Mouse (Mus musculus) hindbrain, embryonic 14.5 days (tissue): ENCODE measurements around the gene Ugt1a2. TPM values are rescaled to one million over a fixed set of nuclear protein-coding genes. Genes with fewer than 3 reads are reported as not detected.

ENCODE experiments used
- ATAC-seq: fragments of 200-750 bp; cut with Nextera tagmentation; 2 replicates; pipeline ENCODE4 v1.8.0; 2017; ENCODE audit warnings: moderate number of reproducible peaks, mild to moderate bottlenecking, moderate TSS enrichment, moderate library complexity; ENCODE audit not compliant: low FRiP score
- DNase-seq: peaks from one replicate; pipeline ENCODE4 v3.0.0-alpha.2; 2015; ENCODE audit warnings: low spot score
- H3K27ac ChIP-seq: fragments of 300-500 bp; sonication (generic); 2 replicates; pipeline ENCODE4 v1.5.1; 2014; ENCODE audit warnings: mild to moderate bottlenecking, moderate library complexity
- H3K27me3 ChIP-seq: fragments of 300-500 bp; sonication (generic); 2 replicates; pipeline ENCODE4 v1.6.1; 2014; ENCODE audit warnings: mild to moderate bottlenecking, low read length, mixed read lengths; ENCODE audit not compliant: control insufficient read depth, insufficient read depth
- H3K36me3 ChIP-seq: fragments of 300-500 bp; sonication (generic); replicated peaks from 2 replicates; pipeline ENCODE4 v1.6.1; 2014; ENCODE audit not compliant: control insufficient read depth, insufficient read depth
- H3K4me1 ChIP-seq: fragments of 300-500 bp; sonication (generic); replicated peaks from 2 replicates; pipeline ENCODE4 v1.6.1; 2014; ENCODE audit warnings: antibody characterized with exemption, low read length, mixed read lengths; ENCODE audit not compliant: control insufficient read depth, insufficient read depth
- H3K4me2 ChIP-seq: fragments of 300-500 bp; sonication (generic); replicated peaks from 2 replicates; pipeline ENCODE4 v1.6.1; 2014; ENCODE audit warnings: mild to moderate bottlenecking, moderate library complexity
- H3K4me3 ChIP-seq: fragments of 300-500 bp; sonication (generic); replicated peaks from 2 replicates; pipeline ENCODE4 v1.5.1; 2014; ENCODE audit warnings: mild to moderate bottlenecking, low read length
- H3K9ac ChIP-seq: fragments of 300-500 bp; sonication (generic); 2 replicates; pipeline ENCODE4 v1.6.1; 2014
- H3K9me3 ChIP-seq: fragments of 300-500 bp; sonication (generic); 2 replicates; pipeline ENCODE4 v1.6.1; 2016; ENCODE audit warnings: low read length; ENCODE audit not compliant: control insufficient read depth
- WGBS: fragments of 180-500 bp; shearing (Covaris S2); extraction: QIAGEN DNeasy Blood & Tissue Kit; methylation state at CpG from one replicate; pipeline ENCODE4 v1.1.7; 2014; 5-methylcytosine and 5-hydroxymethylcytosine counted together
- polyA plus RNA-seq: library from polyadenylated mRNA; unstranded; fragments of >200 nt; fragmentation: Nextera tagmentation; extraction: Ambion mirVana; gene quantifications from 2 replicates; pipeline ENCODE4 v1.2.1, GENCODE M21; 2014

Ugt1a2 gene
- polyA plus RNA-seq, 1 experiment from 2014 or later: not detected

GRCm38 (mm10) chr1:88258881-88259642 lies 58.7 kb downstream of the Ugt1a2 start:
- DNase-seq: no peak
- no peak overlapping the region for H3K9ac ChIP-seq

DNA sequence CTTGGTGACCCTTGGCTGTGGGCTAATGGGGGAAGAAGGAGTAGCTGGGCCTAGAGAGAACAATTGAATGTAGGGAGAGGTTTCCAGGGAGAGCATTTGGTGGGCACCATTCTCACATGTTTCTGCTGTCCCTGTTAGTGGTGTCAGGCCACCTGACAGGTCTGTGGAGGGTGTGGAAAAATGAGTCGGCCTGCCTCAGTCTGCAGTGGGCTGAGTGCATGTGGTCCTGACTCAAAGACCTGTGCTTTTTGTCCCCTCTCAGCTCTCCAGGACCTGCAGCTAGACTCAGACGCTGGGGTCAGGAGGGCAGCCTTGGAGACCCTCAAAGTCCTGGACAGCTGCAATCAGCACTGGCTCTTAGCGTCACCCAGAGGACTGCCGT lies 59.2 kb downstream of the Ugt1a2 start:
- 80% methylated on average over 4 of the region's 4 CpGs for WGBS
- ATAC-seq: peak; percentile 5
- H3K36me3 ChIP-seq: peaks cover 44% of the 10 kb centered on the region

More at GRCm38 (mm10) chr1:88258881-88259642, 58.7 kb downstream of the Ugt1a2 start:
- 73% methylated on average over 8 of the region's 8 CpGs for WGBS
- no peak overlapping the region for H3K27ac ChIP-seq
- H3K4me3 ChIP-seq: no peak overlapping the region
- peaks cover 38% of the 10 kb centered on the region for H3K36me3 ChIP-seq
- ATAC-seq: peak; percentile 1; the same call in 1 of the 2 replicates
- H3K4me2 ChIP-seq: no peak overlapping the region
- H3K9me3 ChIP-seq: peaks cover 38% of the 10 kb centered on the region
- H3K27me3 ChIP-seq: no peaks in the 10 kb centered on the region
- H3K4me1 ChIP-seq: no peaks in the 10 kb centered on the region

GRCm38 (mm10) chr1:88260114-88260513 lies 59.7 kb downstream of the Ugt1a2 start:
- DNase-seq: no peak
- H3K36me3 ChIP-seq: peaks cover 48% of the 10 kb centered on the region

More for the DNA sequence above, 59.2 kb downstream of the Ugt1a2 start:
- Histone ChIP-seq H3K4me2 (no peak overlapping the region), H3K9ac (no peak overlapping the region), H3K9me3 (peaks cover 33% of the 10 kb centered on the region), H3K4me3 (no peak overlapping the region), H3K27ac (no peak overlapping the region), H3K27me3 (no peaks in the 10 kb centered on the region), H3K4me1 (no peaks in the 10 kb centered on the region)
- no peak for DNase-seq

GRCm38 (mm10) chr1:88260604-88261377 lies 60.4 kb downstream of the Ugt1a2 start:
- no peak for ATAC-seq
- Histone ChIP-seq H3K4me2 (no peak overlapping the region), H3K27ac (no peak overlapping the region), H3K36me3 (peaks cover 55% of the 10 kb centered on the region), H3K4me3 (no peak overlapping the region), H3K9me3 (peaks cover 21% of the 10 kb centered on the region), H3K27me3 (no peaks in the 10 kb centered on the region), H3K9ac (no peak overlapping the region), H3K4me1 (no peaks in the 10 kb centered on the region)
- no peak for DNase-seq
- WGBS: 83% methylated on average over 10 of the region's 10 CpGs

More at GRCm38 (mm10) chr1:88260114-88260513, 59.7 kb downstream of the Ugt1a2 start:
- Histone ChIP-seq H3K27ac (no peak overlapping the region), H3K4me3 (no peak overlapping the region), H3K9ac (no peak overlapping the region), H3K9me3 (peaks cover 28% of the 10 kb centered on the region), H3K4me2 (no peak overlapping the region), H3K4me1 (no peaks in the 10 kb centered on the region), H3K27me3 (no peaks in the 10 kb centered on the region)
- ATAC-seq: peak; percentile 1; the same call in 1 of the 2 replicates
- 82% methylated on average over 6 of the region's 6 CpGs for WGBS

DNA sequence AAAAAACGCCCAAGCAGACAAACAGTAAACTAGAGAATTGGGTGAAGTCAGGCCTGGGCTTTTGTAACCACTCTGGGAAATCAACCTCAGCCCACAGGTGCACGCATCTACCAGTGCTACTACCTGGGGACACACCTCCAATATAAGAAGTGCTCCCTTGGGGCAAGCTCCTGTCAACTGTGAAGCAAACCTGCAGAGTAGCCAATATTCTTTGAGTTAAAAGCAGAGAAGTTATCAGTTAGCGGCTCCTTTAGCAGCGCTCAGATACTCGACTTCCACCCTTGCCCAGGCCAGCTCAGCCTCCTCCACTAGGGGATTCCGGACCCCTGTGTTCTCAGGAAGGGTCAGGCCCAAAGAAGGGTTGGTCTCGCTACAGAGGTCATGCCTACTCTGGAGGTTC lies 61.3 kb downstream of the Ugt1a2 start:
- H3K9me3 ChIP-seq: peaks cover 12% of the 10 kb centered on the region
- DNase-seq (no peak), ATAC-seq (no peak)
- H3K9ac ChIP-seq: no peak overlapping the region
- no peaks in the 10 kb centered on the region for H3K4me1 ChIP-seq
- H3K27ac ChIP-seq: no peak overlapping the region
- H3K4me3 ChIP-seq: no peak overlapping the region
- peaks cover 64% of the 10 kb centered on the region for H3K36me3 ChIP-seq
- H3K4me2 ChIP-seq: no peak overlapping the region
- WGBS: 88% methylated on average over 7 of the region's 7 CpGs
- no peaks in the 10 kb centered on the region for H3K27me3 ChIP-seq

GRCm38 (mm10) chr1:88262255-88262654 lies 61.9 kb downstream of the Ugt1a2 start:
- ATAC-seq (no peak), DNase-seq (peak; percentile 69)
- peaks cover 6% of the 10 kb centered on the region for H3K9me3 ChIP-seq
- no peaks in the 10 kb centered on the region for H3K27me3 ChIP-seq
- no peak overlapping the region for H3K4me2 ChIP-seq
- H3K36me3 ChIP-seq: peaks cover 70% of the 10 kb centered on the region
- no peaks in the 10 kb centered on the region for H3K4me1 ChIP-seq
- WGBS: 82% methylated on average over 4 of the region's 4 CpGs
- no peak overlapping the region for H3K27ac ChIP-seq
- no peak overlapping the region for H3K9ac ChIP-seq
- no peak overlapping the region for H3K4me3 ChIP-seq

- 79% methylated on average over 6 of the region's 6 CpGs for WGBS
Measured at GRCm38 (mm10) chr1:88262961-88263360, 62.6 kb downstream of the Ugt1a2 start.

DNA sequence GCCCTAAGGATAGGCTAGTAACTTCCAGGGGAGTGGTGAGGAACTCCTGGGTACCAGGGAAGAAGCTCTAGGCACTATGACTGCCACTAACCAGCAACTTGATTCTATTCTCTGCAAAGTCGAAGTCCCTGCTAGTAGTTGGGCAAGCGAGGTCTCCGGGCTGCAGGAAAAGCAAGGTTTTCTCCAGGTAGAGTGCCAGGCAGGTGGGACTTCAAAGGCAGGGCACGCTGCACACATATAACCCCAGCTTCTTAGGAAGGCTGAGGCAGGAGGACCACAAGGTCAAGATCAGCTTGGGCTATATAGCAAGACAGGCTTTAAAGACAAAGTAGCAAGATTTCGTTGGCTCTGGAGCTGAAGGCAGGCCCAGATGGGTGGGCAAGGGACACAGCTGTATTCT lies 63.4 kb downstream of the Ugt1a2 start:
- DNase-seq (no peak), ATAC-seq (no peak)
- peaks cover 85% of the 10 kb centered on the region for H3K36me3 ChIP-seq
- no peak overlapping the region for H3K27ac ChIP-seq
- WGBS: 91% methylated on average over 5 of the region's 5 CpGs
- no peak overlapping the region for H3K9ac ChIP-seq
- no peak overlapping the region for H3K4me2 ChIP-seq
- no peaks in the 10 kb centered on the region for H3K27me3 ChIP-seq
- H3K9me3 ChIP-seq: no peaks in the 10 kb centered on the region
- no peaks in the 10 kb centered on the region for H3K4me1 ChIP-seq
- H3K4me3 ChIP-seq: no peak overlapping the region

More at GRCm38 (mm10) chr1:88262961-88263360, 62.6 kb downstream of the Ugt1a2 start:
- Histone ChIP-seq H3K36me3 (peaks cover 77% of the 10 kb centered on the region), H3K4me3 (no peak overlapping the region), H3K4me1 (no peaks in the 10 kb centered on the region), H3K27me3 (no peaks in the 10 kb centered on the region), H3K9me3 (no peaks in the 10 kb centered on the region), H3K27ac (no peak overlapping the region), H3K4me2 (no peak overlapping the region), H3K9ac (no peak overlapping the region)
- DNase-seq (no peak), ATAC-seq (no peak)

- 92% methylated on average over 7 of the region's 7 CpGs for WGBS
- H3K4me1 ChIP-seq: no peaks in the 10 kb centered on the region
- ATAC-seq (no peak), DNase-seq (no peak)
- no peaks in the 10 kb centered on the region for H3K27me3 ChIP-seq
- no peaks in the 10 kb centered on the region for H3K9me3 ChIP-seq
- no peak overlapping the region for H3K27ac ChIP-seq
- H3K36me3 ChIP-seq: peaks cover 91% of the 10 kb centered on the region
- no peak overlapping the region for H3K4me3 ChIP-seq
- H3K4me2 ChIP-seq: no peak overlapping the region
- H3K9ac ChIP-seq: no peak overlapping the region
Measured at GRCm38 (mm10) chr1:88264237-88264868, 64.0 kb downstream of the Ugt1a2 start.
